Mouse (Mus musculus): Measurements from ENCODE around the gene Cd44.

The Cd44 gene

DNA sequence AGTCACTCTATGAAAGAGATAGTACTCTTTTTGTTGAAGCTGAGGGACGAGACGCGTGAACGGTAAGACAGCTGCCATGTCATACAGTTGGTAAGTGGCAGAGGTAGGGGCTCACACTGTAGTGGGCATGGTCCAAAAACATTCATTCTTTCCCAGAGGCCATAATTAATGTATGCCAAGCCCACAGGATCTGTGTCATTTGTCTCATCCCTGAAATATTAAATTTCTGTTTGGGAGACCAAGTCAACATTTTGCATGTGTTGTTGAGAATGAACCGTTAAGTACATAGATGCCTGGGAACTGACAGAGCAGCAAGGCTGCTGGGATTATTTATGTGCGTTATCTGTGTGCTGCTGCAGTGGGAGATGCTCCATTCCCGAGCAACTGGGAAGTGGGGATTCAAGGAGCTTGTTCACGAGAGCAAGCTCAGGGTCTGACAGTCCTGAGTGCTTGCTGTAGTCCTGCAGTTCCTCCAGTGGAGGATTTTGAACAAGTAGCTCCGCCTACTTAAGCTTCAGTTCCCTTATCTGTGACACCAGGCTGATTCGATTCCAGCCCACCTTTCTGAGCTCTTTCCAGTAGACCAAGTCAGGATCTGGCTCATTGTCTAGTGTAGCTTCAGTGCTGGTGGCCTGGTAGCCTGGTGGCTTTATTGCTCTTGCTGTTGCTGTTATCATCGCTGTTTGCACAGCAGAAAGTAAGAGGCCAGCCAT is 12.5 kb upstream of the Cd44 start:
- CTCF ChIA-PET, result no interaction called here

DNA sequence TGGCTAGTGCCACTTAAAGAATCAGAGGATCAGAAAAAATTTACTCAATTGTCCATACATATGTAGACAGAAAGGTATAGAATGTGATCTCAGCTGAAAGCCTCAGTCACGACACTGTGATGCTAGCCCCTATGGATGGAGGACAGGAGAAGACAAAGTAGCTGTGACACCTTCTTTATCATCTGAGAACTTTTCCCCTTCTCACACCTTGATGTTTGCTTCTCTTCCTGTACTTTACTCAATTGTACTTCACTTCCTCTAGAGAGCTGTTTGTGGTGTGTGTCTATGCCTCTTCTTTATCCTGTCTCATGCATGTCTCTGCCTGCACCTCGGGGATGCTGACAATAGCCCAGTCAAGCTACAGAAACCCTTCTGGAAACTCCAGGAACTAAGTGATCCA is 11.5 kb upstream of the Cd44 start:
- CTCF ChIA-PET, result interaction anchor here (0.5 to 0.7 kb wide), 2 partner anchors 8 to 71 kb away, joined by 8 to 9 read pairs; no protein-coding TSS in a partner anchor

DNA sequence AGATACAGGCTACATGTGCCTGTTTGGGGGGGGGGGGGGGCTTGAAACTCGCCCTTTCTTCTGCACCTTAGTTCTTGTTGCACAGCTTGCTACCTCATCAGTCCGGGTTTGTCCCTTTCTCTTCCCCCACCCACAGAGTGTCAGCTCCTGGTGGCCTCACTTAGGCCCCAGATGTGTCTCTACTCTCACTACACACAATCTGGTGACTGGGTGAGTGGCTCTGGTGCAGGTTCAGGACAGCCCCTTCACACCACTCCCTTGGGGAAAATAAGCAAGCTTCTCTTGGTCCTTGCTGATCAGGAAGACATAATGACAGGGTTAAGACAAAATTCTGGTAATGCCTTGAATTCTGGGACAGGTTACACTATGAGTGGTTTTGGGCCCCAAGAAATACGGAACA is 11.0 kb upstream of the Cd44 start:
- CTCF ChIA-PET, result interaction anchor here (0.5 to 0.7 kb wide), 2 partner anchors 51 to 70 kb away, joined by 9 read pairs; no protein-coding TSS in a partner anchor

DNA sequence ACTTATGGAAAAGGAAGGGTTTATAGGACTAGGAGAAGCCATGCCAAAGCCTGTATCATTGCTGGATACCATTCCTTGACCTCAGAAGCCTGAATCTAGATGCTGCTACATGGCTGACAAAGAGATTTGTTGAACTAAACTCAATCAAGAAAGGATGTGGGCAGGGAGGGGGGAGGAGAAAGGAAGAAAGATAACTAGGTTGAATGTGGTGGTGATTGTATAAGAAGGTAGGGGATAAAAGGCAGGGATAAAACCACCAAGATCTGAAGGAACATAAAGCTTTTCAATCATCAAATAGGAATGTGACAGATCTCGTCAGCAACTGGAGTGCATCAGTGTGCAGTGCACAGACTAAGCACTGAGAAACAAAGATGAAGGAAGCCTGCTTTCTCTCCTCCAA is 7.9 kb upstream of the Cd44 start:
- CTCF ChIA-PET, result interaction anchor here (0.6 to 0.9 kb wide), 2 partner anchors 41 to 68 kb away, joined by 4 to 5 read pairs; no protein-coding TSS in a partner anchor

DNA sequence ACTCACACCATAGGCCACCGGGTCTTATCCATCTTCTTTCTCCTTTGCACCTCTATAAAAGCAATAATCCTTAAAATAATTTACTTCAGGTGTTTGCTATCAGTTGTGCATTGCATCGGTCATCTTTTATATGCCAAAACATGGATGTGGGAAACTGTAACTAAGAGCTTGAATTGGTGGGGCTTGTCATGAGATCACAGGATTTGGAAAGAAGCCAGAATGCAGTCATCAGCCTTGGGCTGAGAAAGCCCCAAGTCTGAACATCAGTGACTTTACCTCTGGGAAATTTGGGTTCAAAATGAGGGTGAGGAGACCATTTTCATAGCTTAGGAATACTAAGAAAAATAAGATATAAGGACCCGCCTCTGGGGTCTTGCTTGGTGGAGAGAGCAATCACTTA is 4.1 kb upstream of the Cd44 start:
- CTCF ChIA-PET, result interaction anchor here (0.7 kb wide), 1 partner anchor 37 kb away, joined by 5 read pairs; no protein-coding TSS in a partner anchor

GRCm38 (mm10) chr2:102901828-102902223 is 361 bp upstream of the Cd44 start:
- CTCF ChIA-PET, result no interaction called here

DNA sequence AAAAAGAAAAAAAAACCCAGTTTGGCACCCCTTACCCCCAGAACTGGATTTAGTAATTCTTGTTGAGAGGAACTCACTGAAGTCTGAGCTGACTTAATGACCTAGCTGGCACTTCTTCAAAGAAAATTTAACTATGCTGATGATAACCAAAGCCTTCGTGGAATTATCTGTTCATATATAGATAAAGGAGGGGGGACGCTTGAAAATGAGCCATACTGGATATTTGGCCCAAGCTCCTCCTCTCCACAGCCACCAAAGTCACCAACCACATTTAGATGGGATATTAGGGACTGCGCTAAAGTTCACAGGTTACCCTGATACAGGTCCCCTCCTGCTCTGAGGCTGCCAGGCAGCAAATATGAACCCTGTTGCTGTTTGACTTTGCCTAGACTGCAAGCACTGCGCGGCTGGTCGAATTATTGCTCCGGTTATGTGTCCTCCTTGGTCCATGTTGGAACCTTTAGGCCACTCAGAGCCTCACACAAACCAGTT is 1.2 kb downstream of the Cd44 start:
- CTCF ChIA-PET, result interaction anchor here (1.3 kb wide), 1 partner anchor 97 kb away, joined by 3 read pairs; no protein-coding TSS in a partner anchor

GRCm38 (mm10) chr2:102899238-102899637 is 2.2 kb downstream of the Cd44 start:
- CTCF ChIA-PET, result interaction anchor here (1.3 kb wide), 1 partner anchor 96 kb away, joined by 3 read pairs; no protein-coding TSS in a partner anchor

GRCm38 (mm10) chr2:102898585-102898984 is 2.9 kb downstream of the Cd44 start:
- CTCF ChIA-PET, result no interaction called here

DNA sequence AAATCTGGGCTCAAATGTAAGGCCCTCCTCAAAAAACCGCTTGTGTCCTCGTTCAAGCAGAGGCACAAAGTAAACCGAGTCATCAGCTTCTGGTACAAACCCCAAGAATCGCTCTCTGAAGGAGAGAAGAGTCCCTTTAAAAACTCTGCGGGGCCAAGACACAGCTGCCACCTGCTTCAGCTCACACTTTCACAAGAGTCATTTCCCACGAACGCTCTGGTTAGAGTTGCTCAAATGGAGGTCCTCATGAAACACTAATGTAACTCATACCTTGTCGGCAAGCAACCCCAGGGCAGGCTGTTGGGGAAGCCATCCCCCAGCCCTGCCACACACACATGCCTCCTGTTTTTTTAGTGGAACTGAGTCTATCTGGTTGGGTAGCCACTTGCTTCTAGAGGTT is 5.3 kb downstream of the Cd44 start:
- CTCF ChIA-PET, result no interaction called here

- CTCF ChIA-PET, result no interaction called here
Observed at GRCm38 (mm10) chr2:102895197-102895596, 6.3 kb downstream of the Cd44 start.

GRCm38 (mm10) chr2:102894785-102895184 is 6.7 kb downstream of the Cd44 start:
- CTCF ChIA-PET, result no interaction called here

DNA sequence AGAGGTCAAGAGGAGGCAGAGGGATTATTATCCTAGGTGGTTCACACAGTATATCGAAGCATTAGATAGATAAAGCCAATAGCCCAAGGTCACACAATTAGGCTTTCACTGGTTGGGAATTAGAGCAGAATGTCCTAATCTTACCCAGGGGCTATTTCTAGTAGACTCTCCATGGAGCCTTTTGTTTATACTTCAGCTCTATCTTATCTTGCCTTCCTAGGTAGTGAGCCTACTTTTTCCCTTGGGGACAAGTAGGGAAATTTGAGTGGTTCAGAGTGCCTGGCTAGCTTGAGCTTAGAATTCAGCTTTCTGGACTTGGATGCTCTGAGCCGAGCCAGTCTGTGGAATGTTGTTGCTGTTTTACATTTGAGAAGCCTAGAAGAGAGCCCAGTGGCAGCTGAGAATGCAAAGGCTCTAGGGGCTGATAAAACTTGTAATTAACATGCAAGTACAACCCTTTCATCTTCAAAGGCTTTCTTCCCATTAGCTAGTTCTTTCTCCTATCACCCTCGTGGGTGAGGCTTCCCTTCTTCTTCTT is 12.7 kb downstream of the Cd44 start:
- CTCF ChIA-PET, result interaction anchor here (0.5 kb wide), 1 partner anchor 104 kb away, joined by 5 read pairs; no protein-coding TSS in a partner anchor

DNA sequence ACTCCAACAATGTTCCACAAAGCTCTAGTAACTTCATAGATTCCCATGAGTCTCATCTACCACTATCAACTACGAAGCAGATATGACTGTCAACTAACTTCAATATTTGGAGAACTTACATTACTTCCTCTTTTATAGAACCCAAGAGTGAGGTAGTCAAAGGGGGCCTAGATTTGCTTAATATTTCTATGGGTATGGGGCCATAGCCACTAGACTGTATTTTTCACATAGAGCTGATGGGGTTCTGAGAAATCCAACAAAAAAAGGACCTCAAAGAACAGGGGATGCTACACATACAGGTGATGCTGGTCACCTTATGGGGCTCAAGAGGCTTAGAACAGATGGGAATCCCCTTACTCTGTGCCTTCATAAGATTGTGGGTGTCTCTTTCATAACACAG is 14.3 kb downstream of the Cd44 start:
- CTCF ChIA-PET, result no interaction called here

GRCm38 (mm10) chr2:102886306-102886935 is 15.0 kb downstream of the Cd44 start:
- CTCF ChIA-PET, result no interaction called here

DNA sequence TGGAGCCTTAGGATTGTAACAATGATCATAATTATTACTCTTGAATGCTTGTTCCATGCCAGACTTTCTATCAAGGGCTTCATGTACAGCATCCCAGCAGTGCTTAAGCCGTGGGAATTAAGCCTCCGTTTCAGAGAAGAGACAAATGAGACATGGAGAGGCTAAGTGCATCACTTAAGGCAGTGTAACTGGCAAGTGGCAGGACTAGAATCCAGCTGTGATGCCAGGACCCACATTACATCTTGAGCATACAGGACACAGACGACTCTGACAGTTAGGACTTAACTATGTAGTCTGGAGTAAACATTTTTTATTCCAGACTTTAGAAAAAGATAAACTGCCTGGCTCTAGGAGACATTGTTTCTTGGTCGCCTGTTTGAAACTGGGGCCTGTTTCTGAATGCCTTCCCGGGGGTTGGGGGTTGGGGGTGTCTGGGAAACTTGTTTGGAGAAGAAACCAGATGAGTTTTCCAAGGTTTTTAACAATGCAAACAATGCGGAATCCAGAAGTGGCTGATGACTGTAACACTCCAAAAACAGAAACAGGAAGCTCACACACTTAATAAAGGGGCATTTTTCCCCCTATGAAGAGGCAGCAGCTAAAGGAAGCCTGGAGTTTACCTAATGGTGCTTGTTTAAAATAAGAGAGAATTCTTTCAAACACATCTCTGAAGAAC is 18.7 kb downstream of the Cd44 start:
- CTCF ChIA-PET, result no interaction called here

DNA sequence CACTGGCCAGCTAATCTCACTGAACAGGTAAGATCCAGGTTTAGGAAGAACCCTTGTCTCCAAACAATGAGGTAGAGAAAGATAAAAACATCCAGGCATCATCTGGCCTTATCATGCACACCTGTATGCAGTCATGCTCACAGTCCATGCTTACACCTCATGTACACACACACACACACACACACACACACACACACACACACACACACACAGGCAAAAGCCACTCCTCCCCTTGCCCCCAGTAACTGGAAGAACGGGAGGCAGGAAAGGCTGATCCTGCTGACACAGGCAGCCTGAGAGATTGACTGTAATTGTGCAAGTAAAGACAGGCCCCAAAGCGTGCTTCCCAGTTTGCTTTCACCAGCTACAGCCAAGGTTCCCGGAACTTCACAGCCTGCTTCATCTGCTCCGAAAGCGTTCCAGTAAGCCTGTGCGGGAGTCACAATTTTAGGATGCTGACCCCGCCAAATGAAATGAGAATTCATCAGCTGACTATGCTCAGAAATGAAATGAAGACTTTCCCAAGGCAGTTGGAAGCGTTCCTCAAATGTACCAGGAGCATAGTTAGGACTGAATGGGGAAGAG is 19.4 kb downstream of the Cd44 start:
- CTCF ChIA-PET, result no interaction called here

GRCm38 (mm10) chr2:102878513-102878912 is 23.0 kb downstream of the Cd44 start:
- CTCF ChIA-PET, result no interaction called here

DNA sequence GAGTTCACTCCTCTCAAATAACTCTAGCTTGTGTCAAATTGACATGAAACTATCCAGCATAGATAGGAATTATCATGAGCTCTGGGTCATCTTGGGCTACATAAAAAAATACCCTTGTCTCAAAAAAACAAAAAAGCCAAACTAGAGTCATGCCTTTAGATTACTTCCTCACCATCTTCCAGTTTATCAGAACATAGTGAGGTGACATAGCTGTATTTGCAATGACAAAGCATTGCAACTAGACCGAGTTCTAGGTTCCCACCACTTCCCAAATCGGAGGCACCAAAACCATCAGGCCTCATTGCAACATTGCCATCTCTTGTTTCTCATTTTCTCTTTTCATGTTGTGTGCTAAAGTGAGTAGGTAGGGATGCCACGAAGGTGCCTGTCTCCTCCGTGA is 24.0 kb downstream of the Cd44 start:
- CTCF ChIA-PET, result interaction anchor here (0.6 kb wide), 1 partner anchor 1129 kb away, joined by 3 read pairs; no protein-coding TSS in a partner anchor

- CTCF ChIA-PET, result no interaction called here
Observed at GRCm38 (mm10) chr2:102876141-102876540, 25.3 kb downstream of the Cd44 start.

- CTCF ChIA-PET, result interaction anchor here (0.6 kb wide), 1 partner anchor 197 kb away, joined by 4 read pairs; no protein-coding TSS in a partner anchor
Observed at GRCm38 (mm10) chr2:102873848-102874247, 27.6 kb downstream of the Cd44 start.

GRCm38 (mm10) chr2:102873194-102873593 is 28.3 kb downstream of the Cd44 start:
- CTCF ChIA-PET, result no interaction called here
